Mouse (Mus musculus): ENCODE data around the gene Shcbp1. TPM values are rescaled to one million over a fixed set of nuclear protein-coding genes. Genes with fewer than 3 reads are reported as not detected.

Gene Shcbp1
- polyA plus RNA-seq, 1 experiment from 2014 or later = 13.1 TPM

Other genes with a start within 250 kb of the Shcbp1 start
- gene Zfp958, start 166.4 kb downstream of the Shcbp1 start, polyA plus RNA-seq (2015; fragmentation: Nextera tagmentation; extraction: Ambion mirVana) = 15.4 and 16.8 TPM in 2 replicates

Data from neural tube, embryonic 13.5 days (tissue).